Mouse (Mus musculus) C3H10T1/2 (cell line): ENCODE data around the gene Pcnx3. TPM values are rescaled to one million over a fixed set of nuclear protein-coding genes. Genes with fewer than 3 reads are reported as not detected.

Experiments
- polyA plus RNA-seq, 2 experiments: library from polyadenylated mRNA; unstranded; fragments of >200 nt; fragmentation: generic; extraction: Trizol; gene quantifications; one replicate each; pipeline ENCODE4 v1.2.1; 2012; ENCODE audit warnings: missing spikeins in 2 of 2

Pcnx3 gene
- polyA plus RNA-seq, result 10 to 100 TPM; 16.2 to 56.0 TPM

GRCm38 (mm10) chr19:5688200-5689087, at the start of gene Pcnx3, which contains the start of gene Map3k11:
Gene Pcnx3 (minus strand): TSS chr19:5688908.
Gene Map3k11 (plus strand): TSS chr19:5688742.

GRCm38 (mm10) chr19:5729444-5729815, 40.7 kb upstream of the Pcnx3 start, which contains the start of gene Fam89b:
Gene Fam89b (minus strand): TSS chr19:5729653.

GRCm38 (mm10) chr19:5725767-5726515, 37.2 kb upstream of the Pcnx3 start, which contains the start of gene Ehbp1l1:
Gene Ehbp1l1 (minus strand): TSS chr19:5726317.

GRCm38 (mm10) chr19:5704163-5704800, 15.6 kb upstream of the Pcnx3 start, which contains the start of gene Kcnk7:
Gene Kcnk7 (plus strand): TSS chr19:5704367.

GRCm38 (mm10) chr19:5662981-5663913, 25.5 kb downstream of the Pcnx3 start, which contains the start of gene Sipa1:
Gene Sipa1 (minus strand): TSS chr19:5663707.

GRCm38 (mm10) chr19:5637069-5638047, 51.4 kb downstream of the Pcnx3 start, which contains the start of gene Rela:
Gene Rela (plus strand): TSS chr19:5637483.

Other genes starting within 250 kb of the Pcnx3 start
- gene Fosl1, start 241.4 kb downstream of the Pcnx3 start, polyA plus RNA-seq, result 10 to 100 TPM; 12.6 to 75.6 TPM
- gene Ccdc85b, start 231.0 kb downstream of the Pcnx3 start, polyA plus RNA-seq, result 10 to 100 TPM; 19.1 to 30.2 TPM
- 10 to 100 TPM; 64.4 to 74.0 TPM for gene Fibp, start 228.3 kb downstream of the Pcnx3 start, polyA plus RNA-seq
- gene Ctsw, start 220.4 kb downstream of the Pcnx3 start, polyA plus RNA-seq, result 1 to 10 TPM in 1 of 2 experiments, under 1 TPM in 1; 0.12 to 1.7 TPM
- 100 to 1,000 TPM; 126 to 239 TPM for gene Efemp2, start 215.0 kb downstream of the Pcnx3 start, polyA plus RNA-seq
- gene Mus81, start 200.5 kb downstream of the Pcnx3 start, polyA plus RNA-seq, result 10 to 100 TPM; 60.9 to 64.0 TPM
- gene Cfl1, start 198.5 kb downstream of the Pcnx3 start, polyA plus RNA-seq, result 1,000 to 10,000 TPM; 1,421 to 2,469 TPM
- gene 1700020D05Rik, start 185.1 kb downstream of the Pcnx3 start, polyA plus RNA-seq, result under 1 TPM; 0.05 to 0.50 TPM
- 1 to 10 TPM; 1.8 to 8.4 TPM for gene Snx32, start 178.4 kb downstream of the Pcnx3 start, polyA plus RNA-seq
- gene Ovol1, start 128.3 kb downstream of the Pcnx3 start, polyA plus RNA-seq, result under 1 TPM in 1 of 2 experiments, not detected in 1; 0.02 TPM
- 1 to 10 TPM; 6.6 to 7.6 TPM for gene Ap5b1, start 120.9 kb downstream of the Pcnx3 start, polyA plus RNA-seq
- 100 to 1,000 TPM; 102 to 285 TPM for gene Rnaseh2c, start 87.0 kb downstream of the Pcnx3 start, polyA plus RNA-seq
- 10 to 100 TPM; 20.8 to 66.9 TPM for gene Kat5, start 78.7 kb downstream of the Pcnx3 start, polyA plus RNA-seq
- gene Rela, start 51.4 kb downstream of the Pcnx3 start, polyA plus RNA-seq, result 10 to 100 TPM; 47.2 to 73.0 TPM
- gene Sipa1, start 25.2 kb downstream of the Pcnx3 start, polyA plus RNA-seq, result 10 to 100 TPM; 21.0 to 36.8 TPM
- 10 to 100 TPM; 11.6 to 19.5 TPM for gene Map3k11, start 166 bp downstream of the Pcnx3 start, polyA plus RNA-seq
- gene Kcnk7, start 15.5 kb upstream of the Pcnx3 start, polyA plus RNA-seq, result under 1 TPM; 0.02 to 0.18 TPM
- gene Ehbp1l1, start 37.4 kb upstream of the Pcnx3 start, polyA plus RNA-seq, result 10 to 100 TPM; 24.1 to 35.5 TPM
- gene Fam89b, start 40.7 kb upstream of the Pcnx3 start, polyA plus RNA-seq, result 100 to 1,000 TPM; 158 to 183 TPM
- 100 to 1,000 TPM; 107 to 343 TPM for gene Ltbp3, start 52.0 kb upstream of the Pcnx3 start, polyA plus RNA-seq
- 10 to 100 TPM; 46.7 to 81.2 TPM for gene Scyl1, start 82.5 kb upstream of the Pcnx3 start, polyA plus RNA-seq
- gene Frmd8, start 186.4 kb upstream of the Pcnx3 start, polyA plus RNA-seq, result 10 to 100 TPM; 22.0 to 31.9 TPM
- gene Slc25a45, start 188.9 kb upstream of the Pcnx3 start, polyA plus RNA-seq, result 10 to 100 TPM in 1 of 2 experiments, 1 to 10 TPM in 1; 4.8 to 25.6 TPM
- 1 to 10 TPM in 1 of 2 experiments, under 1 TPM in 1; 0.46 to 1.5 TPM for gene Tigd3, start 205.2 kb upstream of the Pcnx3 start, polyA plus RNA-seq
- 10 to 100 TPM; 36.2 to 93.5 TPM for gene Dpf2, start 224.1 kb upstream of the Pcnx3 start, polyA plus RNA-seq
- 10 to 100 TPM; 28.5 to 39.7 TPM for gene Cdc42ep2, start 235.9 kb upstream of the Pcnx3 start, polyA plus RNA-seq